Comparison of ENCODE assay signal across 12 mouse cellular contexts in the genomic region with DNA sequence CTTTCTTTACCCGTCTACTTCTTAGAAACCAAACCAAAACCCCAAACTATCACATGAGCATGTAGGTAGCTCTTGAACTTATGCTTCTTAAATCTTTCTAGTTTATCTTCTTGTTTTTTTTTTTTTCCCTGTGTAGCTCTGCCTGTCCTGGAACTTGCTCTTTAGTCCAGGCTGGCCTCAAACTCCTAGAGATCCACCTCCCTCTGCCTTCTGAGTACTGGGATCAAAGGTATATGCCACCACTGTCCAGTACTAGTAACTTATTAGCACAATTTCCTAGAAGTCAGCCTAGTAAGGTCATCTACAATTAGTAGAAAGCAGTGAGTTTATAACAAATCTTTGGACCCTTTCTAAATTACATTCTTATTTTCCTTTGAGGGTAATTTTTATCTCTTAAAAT.
"Had no signal": no experiment of that assay in that cellular context is flagged by ENCODE, and none has a peak within 500 bp of the region (broad histone marks: within the 10 kb centered on the region; RNA-seq: fewer than 3 reads in every experiment).

No protein-coding gene starts in this region.

- H3K4me3 ChIP-seq: hindbrain, embryonic 13.5 days; limb, embryonic 13.5 days; liver, embryonic 13.5 days; midbrain, embryonic 12.5 days; neural tube, embryonic 15.5 days had no signal

- H3K9me3 ChIP-seq: hindbrain, embryonic 13.5 days; limb, embryonic 13.5 days; liver, embryonic 13.5 days; midbrain, embryonic 12.5 days; neural tube, embryonic 15.5 days had no signal

- DNase-seq: layer of hippocampus, adult 9-11 months; liver, embryonic 13.5 days; lung, adult 18-20 months; right cerebral cortex, adult 18-20 months; right cerebral cortex, postnatal 25 days; thymus, postnatal 4 days had no signal

- H3K9ac ChIP-seq: hindbrain, embryonic 13.5 days; limb, embryonic 13.5 days; liver, embryonic 13.5 days; midbrain, embryonic 12.5 days; neural tube, embryonic 15.5 days had no signal

- H3K27ac ChIP-seq: hindbrain, embryonic 13.5 days; hindbrain, postnatal 0 days; limb, embryonic 13.5 days; liver, embryonic 13.5 days; midbrain, embryonic 12.5 days; neural tube, embryonic 15.5 days had no signal

- ATAC-seq: hindbrain, postnatal 0 days; midbrain, embryonic 16.5 days had no signal

- H3K4me2 ChIP-seq: hindbrain, embryonic 13.5 days; limb, embryonic 13.5 days; liver, embryonic 13.5 days; midbrain, embryonic 12.5 days; neural tube, embryonic 15.5 days had no signal

- H3K4me1 ChIP-seq: hindbrain, embryonic 13.5 days; limb, embryonic 13.5 days; liver, embryonic 13.5 days; midbrain, embryonic 12.5 days; neural tube, embryonic 15.5 days had no signal

- H3K27me3 ChIP-seq: hindbrain, embryonic 13.5 days; limb, embryonic 13.5 days; liver, embryonic 13.5 days; midbrain, embryonic 12.5 days; neural tube, embryonic 15.5 days had no signal
